Mouse (Mus musculus) forelimb bud, embryonic 11.5 days (tissue): ENCODE results near the gene Derl3.

Experiments
- DNase-seq: peaks from one replicate; pipeline ENCODE4 v3.0.0-alpha.2; 2012; ENCODE audit warnings: low read depth, low spot score

Derl3 gene

GRCm38 (mm10) chr10:75941042-75941824 is 48.0 kb downstream of the Derl3 start:
- no peak for DNase-seq

GRCm38 (mm10) chr10:75942736-75943477 is 49.7 kb downstream of the Derl3 start, which contains the start of gene Vpreb3:
TSS of gene Vpreb3 (plus strand) at chr10:75943057.
- DNase-seq = no peak

GRCm38 (mm10) chr10:75944066-75944772 is 51.0 kb downstream of the Derl3 start:
- DNase-seq = no peak

- DNase-seq = no peak
Measured at GRCm38 (mm10) chr10:75945213-75945612, 52.0 kb downstream of the Derl3 start.
